Mouse (Mus musculus) cortical plate, adult 2 months (tissue): Measurements from ENCODE around the gene Cycs. TPM values are rescaled to one million over a fixed set of nuclear protein-coding genes. Genes with fewer than 3 reads are reported as not detected.
A peak's percentile ranks its signal among the peaks of the same experiment; 100 is the strongest.

Experiments
- H3K27ac ChIP-seq: fragments of 200-500 bp; 2 replicates; pipeline ENCODE4 v1.5.1; 2012; ENCODE audit warnings: low read length, control low read depth, inconsistent platforms; ENCODE audit not compliant: insufficient read depth
- H3K4me1 ChIP-seq: fragments of 200-500 bp; 2 replicates; pipeline ENCODE4 v1.6.1; 2011; ENCODE audit warnings: low read length; ENCODE audit not compliant: control insufficient read depth, insufficient read depth
- H3K4me3 ChIP-seq: fragments of 200-500 bp; 2 replicates; pipeline ENCODE4 v1.5.1; 2011; ENCODE audit warnings: mild to moderate bottlenecking, low read length, control low read depth; ENCODE audit not compliant: insufficient read depth
- CTCF ChIP-seq: fragments of 200-500 bp; IDR thresholded peaks from 2 replicates; pipeline ENCODE4 v1.5.1; 2011; ENCODE audit warnings: mild to moderate bottlenecking, control low read depth, low read length; ENCODE audit not compliant: insufficient read depth; ENCODE audit errors: extremely low read depth
- POLR2A ChIP-seq: fragments of 200-500 bp; IDR thresholded peaks from 2 replicates; pipeline ENCODE4 v1.6.1; 2011; ENCODE audit warnings: mild to moderate bottlenecking, low read length, control low read depth; ENCODE audit not compliant: insufficient read depth; ENCODE audit errors: extremely low read depth
- polyA plus RNA-seq: library from polyadenylated mRNA; depleted of rRNA; stranded (reverse); fragments of >200 nt; gene quantifications from 2 replicates; pipeline ENCODE4 v1.2.3, GENCODE M21; 2012; rRNA removed

Gene Cycs
- polyA plus RNA-seq = 61.1 and 63.8 TPM in 2 replicates

DNA sequence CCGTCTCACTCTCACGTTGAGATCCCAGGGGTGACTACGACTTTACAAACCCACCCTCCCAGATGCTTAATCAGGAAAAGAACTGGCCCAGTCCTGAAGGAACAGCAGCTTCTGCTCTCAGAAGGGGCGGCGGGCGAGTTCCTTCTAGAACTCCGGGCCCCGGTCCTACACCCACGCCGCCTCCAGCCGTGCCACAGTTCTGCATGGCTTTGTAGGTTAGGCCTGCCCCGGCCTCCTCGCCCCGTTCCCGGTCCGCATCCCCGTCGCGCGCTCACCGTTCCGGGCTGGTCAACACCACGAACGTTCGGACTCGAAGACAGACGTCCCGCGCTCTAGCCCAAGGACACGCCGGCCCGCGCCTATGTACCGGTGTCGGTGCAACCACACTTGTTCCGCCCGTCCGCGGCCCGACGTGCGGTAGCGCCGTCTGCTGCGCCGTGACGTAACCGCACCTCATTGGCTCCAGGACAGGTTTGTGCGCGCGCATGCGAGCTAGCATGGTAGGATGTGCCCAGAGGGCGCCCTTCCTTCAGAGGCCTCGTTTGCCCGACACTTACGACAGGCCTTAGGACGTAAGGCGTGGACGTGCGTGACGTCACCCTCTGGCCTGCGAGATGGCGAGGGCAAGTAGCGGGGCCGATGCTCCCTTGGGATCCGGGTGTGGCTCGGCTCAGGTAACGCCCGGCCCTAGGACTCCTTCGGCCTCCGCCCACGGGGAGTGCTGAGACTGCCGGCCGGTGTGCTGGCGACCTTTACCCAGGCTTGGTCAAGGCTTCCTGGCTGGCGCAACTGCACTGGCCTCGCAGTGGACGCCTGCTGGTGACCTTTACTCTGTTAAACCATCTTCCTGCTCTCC, at the start of gene Cycs:
Gene Cycs (minus strand): TSS at position 398 of the 856 bp plus-strand sequence.
- TF ChIP-seq POLR2A = peak; percentile 86; the same call in 1 of the 2 replicates
- 0 out of 2 replicates have a peak, but pooled peaks have one; percentile 6 for TF ChIP-seq CTCF
- no peaks in the 10 kb centered on the region for H3K4me1 ChIP-seq
- H3K4me3 ChIP-seq = peak within 1 kb of the TSS; percentile 69
- peak within 1 kb of the TSS; percentile 87 for H3K27ac ChIP-seq

DNA sequence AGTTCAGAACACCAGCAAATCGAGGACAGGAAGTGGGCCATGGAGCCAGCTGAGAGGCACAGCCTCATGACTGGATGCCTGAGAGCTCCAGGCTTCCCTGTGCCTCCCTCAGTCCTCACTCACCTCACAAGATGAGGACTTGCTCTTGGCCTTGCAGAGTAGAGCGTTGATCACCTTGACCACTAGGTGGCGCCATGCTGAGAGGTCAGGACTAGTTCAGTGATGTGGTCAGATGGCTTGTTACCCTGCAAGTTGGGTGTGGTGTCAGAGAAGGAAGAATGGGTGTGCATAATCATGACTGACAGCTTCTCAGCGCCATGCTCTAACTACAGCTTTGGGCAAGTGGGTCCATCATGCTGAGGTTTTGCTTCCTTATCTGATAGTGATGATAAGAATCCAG, 35.3 kb upstream of the Cycs start:
- peak; percentile 48 for TF ChIP-seq CTCF
- no peak for TF ChIP-seq POLR2A
- no peak overlapping the region for H3K27ac ChIP-seq

DNA sequence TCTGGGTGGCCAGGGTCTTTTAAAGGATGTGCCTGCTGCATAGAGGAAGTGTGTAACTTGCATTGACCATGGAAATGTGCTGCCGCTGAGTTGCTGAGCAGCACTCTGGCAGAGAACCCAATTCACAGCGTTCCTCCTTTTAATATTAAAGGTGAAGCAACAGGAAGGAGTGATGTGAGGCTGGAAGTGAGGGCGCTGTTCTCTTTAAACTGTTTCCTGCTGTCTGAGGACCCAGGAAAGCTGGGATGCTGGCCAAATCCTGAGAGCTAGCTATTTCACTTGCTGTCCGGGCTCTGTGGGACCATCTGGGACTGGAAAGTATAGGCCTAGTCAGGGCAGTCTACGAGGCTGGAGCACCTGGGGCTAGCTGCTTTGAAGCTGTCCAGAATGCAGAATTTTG, 32.2 kb upstream of the Cycs start:
- TF ChIP-seq POLR2A (no peak), CTCF (no peak)
- H3K4me3 ChIP-seq = no peak overlapping the region
- H3K27ac ChIP-seq = no peak overlapping the region
- no peaks in the 10 kb centered on the region for H3K4me1 ChIP-seq

More for the DNA sequence above, 35.3 kb upstream of the Cycs start:
- H3K4me1 ChIP-seq = no peaks in the 10 kb centered on the region
- H3K4me3 ChIP-seq = no peak overlapping the region

DNA sequence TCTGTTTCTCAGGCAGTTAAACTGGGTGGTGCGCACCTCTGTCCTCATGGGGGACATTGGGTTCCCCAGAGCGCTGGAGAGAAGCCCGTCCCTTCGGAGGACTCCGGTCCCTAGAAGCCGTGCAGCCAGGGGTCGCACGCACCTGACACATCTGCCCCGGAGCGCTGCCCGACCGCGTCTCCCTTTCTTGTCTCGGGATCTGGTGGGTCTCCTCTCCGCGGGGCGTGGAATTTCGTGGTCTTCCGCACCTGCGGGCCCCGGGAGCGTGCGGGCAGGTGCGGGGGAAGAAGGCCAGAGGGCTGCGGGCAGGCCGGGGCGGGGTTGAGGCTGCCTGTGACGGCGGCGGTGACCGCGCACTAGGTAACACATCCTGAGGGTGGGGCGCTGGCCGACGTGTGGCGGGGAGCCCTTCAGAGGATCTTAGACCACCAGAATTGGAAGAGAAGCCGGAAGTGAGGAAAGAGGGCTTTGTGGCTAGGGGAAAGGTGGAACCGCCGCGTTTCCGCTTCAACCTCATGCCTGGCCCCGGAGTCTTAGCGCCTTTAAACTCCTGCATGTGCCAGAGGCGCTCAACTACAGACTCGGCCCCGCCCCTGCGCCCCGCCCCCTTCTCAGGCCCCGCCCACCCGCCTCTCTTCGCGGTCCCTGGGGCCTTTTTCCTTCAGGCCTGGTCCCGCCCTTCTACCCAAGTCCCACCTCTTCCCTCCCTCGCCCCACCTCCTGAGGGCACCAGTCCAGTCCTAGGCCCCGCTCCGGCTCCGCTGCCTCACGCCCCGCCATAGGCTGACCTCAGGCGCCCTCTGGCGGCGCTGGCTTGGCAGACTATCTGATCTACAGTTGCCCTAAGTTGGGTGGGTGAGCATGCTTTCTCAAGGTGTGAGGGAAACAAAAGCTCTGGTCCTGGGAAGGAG, 30.2 kb upstream of the Cycs start, which contains the start of gene 4921507P07Rik:
Gene 4921507P07Rik (minus strand): TSS at position 332 of the 911 bp plus-strand sequence.
- TF ChIP-seq CTCF (0 out of 2 replicates have a peak, but pooled peaks have one; percentile 49), POLR2A (no peak; the same call in 1 of the 2 replicates)

DNA sequence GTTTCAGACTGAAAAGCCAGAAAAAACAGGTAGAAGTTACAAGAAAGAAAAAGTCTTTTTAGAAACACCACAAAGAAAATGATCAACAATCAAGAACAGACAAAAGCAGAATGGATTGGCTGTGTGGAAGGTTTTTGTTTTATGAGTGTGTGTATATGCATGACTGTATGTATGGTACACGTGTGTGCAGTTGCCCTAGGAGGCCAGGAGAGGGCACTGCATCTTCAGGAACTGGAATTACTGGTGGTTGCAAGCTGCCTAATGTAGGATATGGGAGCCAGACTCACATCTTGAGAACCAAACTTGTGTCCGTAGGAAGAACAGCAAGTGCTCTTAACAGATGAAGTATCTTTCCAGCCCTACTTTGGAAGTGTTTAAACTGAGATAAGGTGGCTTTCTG, 28.0 kb upstream of the Cycs start:
- TF ChIP-seq CTCF (0 out of 2 replicates have a peak, but pooled peaks have one; percentile 4), POLR2A (no peak)
- Histone ChIP-seq H3K4me3 (no peak overlapping the region), H3K27ac (no peak overlapping the region), H3K4me1 (no peaks in the 10 kb centered on the region)

More for the DNA sequence above, 30.2 kb upstream of the Cycs start, which contains the start of gene 4921507P07Rik:
- no peaks in the 10 kb centered on the region for H3K4me1 ChIP-seq
- H3K4me3 ChIP-seq = peak within 1 kb of the TSS; percentile 61
- no peak within 1 kb of the TSS for H3K27ac ChIP-seq

DNA sequence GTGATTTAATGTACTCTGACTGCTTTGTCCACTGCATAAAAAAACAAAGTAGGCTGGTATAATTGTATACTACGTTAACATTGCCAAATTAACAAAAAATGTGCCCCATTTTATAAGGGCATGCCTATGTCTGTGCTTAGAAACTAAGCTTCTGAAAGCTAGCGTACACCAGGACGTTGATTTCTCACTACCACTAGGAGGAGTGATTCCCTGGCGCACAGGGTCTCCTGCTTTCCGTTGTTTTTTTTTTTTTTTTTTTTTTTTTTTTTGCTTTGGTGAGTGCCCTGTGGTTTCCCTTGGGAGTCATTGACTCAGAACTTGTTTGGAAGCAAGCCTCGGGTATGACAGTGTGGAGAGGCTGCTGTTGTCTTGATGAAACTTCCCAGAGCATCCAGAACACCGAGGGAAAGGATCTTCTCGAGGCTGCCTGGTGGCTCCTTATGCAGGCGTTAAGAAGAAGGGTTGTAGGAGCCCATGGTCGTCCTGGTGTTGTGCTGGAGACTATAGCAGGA, 27.1 kb upstream of the Cycs start:
- Histone ChIP-seq H3K4me3 (no peak overlapping the region), H3K4me1 (no peaks in the 10 kb centered on the region), H3K27ac (no peak overlapping the region)
- TF ChIP-seq CTCF = no peak
- TF ChIP-seq POLR2A = no peak

DNA sequence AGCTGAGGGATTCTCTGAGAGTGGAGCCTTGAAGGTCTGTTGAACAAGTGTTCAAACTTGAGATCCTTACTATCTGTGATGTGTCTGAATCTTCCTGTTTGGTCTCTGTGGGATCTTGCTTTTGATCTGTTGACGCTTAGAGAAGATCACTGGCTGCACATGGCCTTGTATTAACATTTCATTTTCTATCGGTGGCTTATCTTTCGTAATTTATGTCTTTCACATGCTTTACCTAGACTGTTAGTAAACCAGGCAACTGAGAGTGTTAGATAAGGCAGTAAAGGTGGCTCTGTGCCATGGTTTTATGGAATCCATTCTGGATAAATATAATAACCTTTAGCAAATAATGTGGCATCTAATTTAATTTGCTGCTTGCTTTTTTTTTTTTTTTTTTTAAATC, 23.9 kb upstream of the Cycs start:
- Histone ChIP-seq H3K4me1 (no peaks in the 10 kb centered on the region), H3K27ac (no peak overlapping the region), H3K4me3 (no peak overlapping the region)
- TF ChIP-seq POLR2A = no peak
- TF ChIP-seq CTCF = no peak

DNA sequence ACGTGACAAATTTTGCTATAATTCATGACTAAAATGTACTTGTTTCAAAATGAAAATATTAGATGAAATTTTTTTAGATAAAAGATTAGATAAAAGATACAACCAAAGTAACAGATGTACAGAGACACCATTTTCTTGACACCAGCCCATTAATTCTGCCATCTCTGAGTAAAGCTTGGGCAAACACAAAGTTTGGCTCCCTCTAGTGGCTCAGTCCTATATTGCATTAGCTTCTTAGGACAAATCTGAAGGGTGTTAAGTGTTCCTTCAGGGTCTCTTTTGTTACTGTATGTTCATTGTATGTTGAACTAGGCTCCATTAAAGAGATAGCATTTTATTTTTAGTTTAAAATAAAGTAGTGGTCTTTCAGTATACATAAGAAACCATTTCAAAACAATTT, 21.9 kb upstream of the Cycs start:
- Histone ChIP-seq H3K4me3 (no peak overlapping the region), H3K4me1 (no peaks in the 10 kb centered on the region), H3K27ac (no peak overlapping the region)
- TF ChIP-seq POLR2A (no peak), CTCF (peak; percentile 54; the same call in 1 of the 2 replicates)

DNA sequence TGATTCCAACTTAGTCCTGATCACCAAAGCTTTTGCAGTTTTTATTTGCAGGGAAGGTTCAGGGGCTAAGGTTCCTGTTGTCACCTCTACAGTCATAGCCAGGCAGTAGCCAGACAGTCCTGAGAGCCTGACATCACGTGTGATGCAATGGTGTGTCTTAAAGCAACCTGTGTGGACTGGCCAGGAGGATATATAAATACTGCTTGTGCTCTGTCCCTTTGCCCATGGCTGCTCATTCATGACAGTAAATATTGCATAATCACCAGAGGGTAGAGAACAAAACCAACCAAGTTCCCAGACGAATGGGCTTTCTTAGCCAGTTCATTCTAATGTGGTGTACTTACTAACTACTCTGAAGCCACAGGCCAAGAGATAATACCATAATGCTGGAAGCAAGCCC, 21.1 kb upstream of the Cycs start:
- Histone ChIP-seq H3K4me1 (no peaks in the 10 kb centered on the region), H3K4me3 (no peak overlapping the region), H3K27ac (no peak overlapping the region)
- no peak for TF ChIP-seq POLR2A
- TF ChIP-seq CTCF = no peak

DNA sequence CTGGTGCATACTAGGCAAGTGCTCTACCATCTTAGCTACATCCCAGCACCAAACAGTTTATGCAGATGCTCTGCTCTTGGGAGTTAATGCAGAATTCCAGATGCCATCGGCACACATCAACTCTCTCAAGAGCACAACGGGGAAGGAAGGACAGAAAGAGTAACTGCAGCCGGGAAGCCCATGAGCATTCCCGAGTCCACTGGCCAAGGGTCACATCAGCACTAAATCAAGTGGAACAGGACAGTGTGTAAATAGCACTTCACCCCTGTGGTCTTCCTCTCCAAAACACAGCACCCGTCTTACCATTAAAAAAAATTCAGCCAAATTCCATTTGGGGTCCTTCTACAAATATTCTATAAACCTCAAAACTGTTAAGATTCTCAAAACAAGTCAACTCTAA, 20.0 kb upstream of the Cycs start:
- H3K4me3 ChIP-seq = no peak overlapping the region
- H3K4me1 ChIP-seq = no peaks in the 10 kb centered on the region
- TF ChIP-seq POLR2A (no peak), CTCF (no peak)
- no peak overlapping the region for H3K27ac ChIP-seq
